Mouse (Mus musculus): ENCODE data around the gene Ftl1. TPM values are rescaled to one million over a fixed set of nuclear protein-coding genes. Genes with fewer than 3 reads are reported as not detected.
"Not testable (repeated sequence)": the region's sequence is repeated elsewhere in the genome, so short reads cannot be mapped to it uniquely, and the experiment has no call there.

Gene Ftl1
- total RNA-seq, 1 experiment from 2014 or later: 650 TPM

DNA sequence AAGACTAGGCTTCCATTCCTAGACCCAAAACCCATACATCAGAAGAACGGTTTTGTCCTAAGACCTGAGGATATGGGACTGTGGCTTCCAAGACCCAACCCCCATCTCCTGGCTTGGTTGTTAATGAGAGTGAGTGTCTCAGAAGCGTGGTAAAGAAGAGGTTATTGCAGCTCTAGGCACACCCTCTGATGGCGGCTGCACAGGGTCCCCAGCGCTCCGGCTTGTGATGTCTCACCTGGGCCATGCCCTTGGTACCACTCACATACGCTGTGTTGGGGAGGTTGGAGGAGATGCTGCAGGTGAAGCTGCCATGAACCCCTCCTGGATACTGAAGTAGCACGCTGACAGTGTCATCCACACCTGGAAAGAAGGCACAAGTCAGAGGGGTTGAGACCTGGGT, 19.1 kb upstream of the Ftl1 start:
- no peak for ATAC-seq (replicated peaks; ENCODE audit: low read depth, poor library complexity, severe bottlenecking)

DNA sequence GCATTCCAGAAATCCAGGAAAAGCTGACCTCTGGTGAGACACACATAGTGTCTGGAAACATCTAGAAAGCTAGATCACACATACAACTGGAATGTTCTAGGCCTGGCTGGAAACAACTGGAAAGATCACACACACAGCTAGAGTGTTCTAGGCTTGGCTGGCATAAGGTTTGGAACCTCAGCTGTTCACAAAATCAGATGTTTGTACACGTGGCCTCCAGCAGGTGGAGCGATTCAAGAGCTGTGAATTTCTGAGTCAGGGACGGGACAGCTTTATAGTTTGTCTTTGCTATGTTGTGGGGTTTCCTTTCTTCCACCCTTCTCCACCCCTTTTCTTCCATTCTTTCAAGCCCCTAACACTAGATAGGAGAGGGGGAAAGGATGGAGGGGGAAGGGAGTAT, 17.3 kb upstream of the Ftl1 start:
- peak; percentile 71; the same call in 1 of the 2 replicates for ATAC-seq (replicated peaks; ENCODE audit: low read depth, poor library complexity, severe bottlenecking)

GRCm38 (mm10) chr7:45476453-45476852, 16.8 kb upstream of the Ftl1 start:
- ATAC-seq (replicated peaks; ENCODE audit: low read depth, poor library complexity, severe bottlenecking): no peak

DNA sequence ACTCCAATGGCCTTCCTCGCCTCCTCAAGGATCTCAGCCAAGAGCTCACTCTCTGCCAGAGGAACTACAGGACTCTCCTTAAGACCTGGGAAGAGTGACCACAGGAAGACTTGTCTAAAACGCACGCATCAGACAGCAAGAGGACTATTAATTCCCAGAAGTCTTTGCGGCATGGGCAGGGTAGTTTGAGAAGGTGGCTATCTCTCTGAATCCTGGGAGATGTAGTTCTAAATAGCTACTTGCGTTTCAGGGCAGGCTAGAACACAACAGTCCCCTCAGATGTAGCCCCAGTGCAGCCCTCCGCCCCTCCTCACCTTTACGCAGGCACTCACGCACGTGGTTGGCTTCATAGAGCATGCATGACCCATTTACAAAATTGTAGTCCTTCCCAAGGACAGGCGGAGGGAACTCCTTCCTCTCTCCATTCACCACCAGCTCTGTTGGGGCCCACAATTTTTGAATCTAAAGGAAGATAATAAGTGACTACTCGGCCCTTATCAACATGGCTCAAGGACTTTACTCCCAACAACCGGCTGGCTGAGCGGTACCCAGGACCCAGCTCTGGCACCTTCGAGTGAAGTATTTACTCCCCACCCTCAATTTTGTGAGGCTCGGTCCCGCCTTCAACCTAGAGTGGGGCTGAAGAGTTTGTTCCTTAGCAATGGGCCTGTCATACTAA, 15.7 kb upstream of the Ftl1 start:
- no peak for ATAC-seq (replicated peaks; ENCODE audit: low read depth, poor library complexity, severe bottlenecking)

DNA sequence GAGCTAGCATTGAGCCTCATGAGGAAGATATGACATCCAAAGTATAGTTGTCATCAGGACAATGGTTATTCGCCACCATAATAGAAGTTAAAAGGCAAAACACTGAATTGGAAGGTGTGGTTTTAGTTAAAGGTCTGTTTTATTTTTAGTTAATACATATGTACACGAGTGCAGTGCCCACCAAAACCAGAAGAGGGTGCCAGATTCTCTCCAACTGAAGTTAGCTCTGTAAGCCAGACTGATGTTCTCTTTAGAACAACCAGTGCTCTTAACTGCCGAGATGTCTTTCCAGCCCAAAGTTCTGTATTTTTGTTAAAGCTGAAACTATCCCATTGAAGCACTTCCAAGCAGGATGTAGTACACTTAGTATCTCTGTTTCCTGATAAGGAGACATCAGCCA, 11.2 kb upstream of the Ftl1 start:
- peak; percentile 63 for ATAC-seq (replicated peaks; ENCODE audit: low read depth, poor library complexity, severe bottlenecking)

- ATAC-seq (replicated peaks; ENCODE audit: low read depth, poor library complexity, severe bottlenecking): no peak
These were observed 7.5 kb upstream of the Ftl1 start for GRCm38 (mm10) chr7:45467090-45467670.

DNA sequence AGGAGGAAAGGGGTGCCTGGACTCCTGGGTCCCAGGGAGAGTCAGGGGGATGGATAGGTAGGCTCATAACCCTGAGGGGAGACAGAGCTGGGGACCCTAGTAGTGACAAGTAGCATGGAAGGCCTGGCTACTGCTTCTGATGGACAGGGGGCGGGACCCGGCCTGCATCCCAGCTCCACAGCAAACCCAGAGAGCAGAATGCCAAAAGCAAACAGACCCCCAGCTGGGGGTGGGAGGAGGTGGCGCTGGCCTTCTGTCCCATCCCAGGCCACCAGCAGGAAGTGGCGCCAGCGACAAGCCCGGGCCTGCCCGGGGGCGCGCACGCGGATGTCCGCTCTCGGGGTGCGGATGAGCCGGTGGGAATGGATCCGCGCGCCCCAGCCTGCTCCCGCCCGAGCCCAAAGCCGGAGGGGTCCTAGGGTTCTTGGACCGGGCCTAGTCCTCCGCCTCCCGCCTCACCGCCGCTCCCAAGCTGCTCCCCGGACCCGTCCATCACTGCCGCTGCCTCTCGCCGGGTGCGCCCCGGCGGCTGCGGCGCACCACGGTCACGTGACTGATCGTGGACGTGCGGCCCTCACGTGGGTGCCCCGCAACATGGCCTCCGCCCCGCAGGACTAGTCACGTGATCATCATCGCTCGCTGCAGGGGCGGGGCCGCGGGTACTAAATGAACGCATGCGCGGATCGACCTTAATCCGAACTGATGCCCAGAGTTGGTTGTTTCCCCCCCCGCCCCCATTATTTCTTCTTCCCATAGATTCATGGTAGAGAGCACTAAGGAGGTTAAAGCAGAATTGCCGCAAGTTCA, 6.8 kb upstream of the Ftl1 start, which contains the start of gene Bax:
TSS of gene Bax (minus strand) at position 616 of the 807 bp plus-strand sequence.
- peak; percentile 82 for ATAC-seq (replicated peaks; ENCODE audit: low read depth, poor library complexity, severe bottlenecking)

DNA sequence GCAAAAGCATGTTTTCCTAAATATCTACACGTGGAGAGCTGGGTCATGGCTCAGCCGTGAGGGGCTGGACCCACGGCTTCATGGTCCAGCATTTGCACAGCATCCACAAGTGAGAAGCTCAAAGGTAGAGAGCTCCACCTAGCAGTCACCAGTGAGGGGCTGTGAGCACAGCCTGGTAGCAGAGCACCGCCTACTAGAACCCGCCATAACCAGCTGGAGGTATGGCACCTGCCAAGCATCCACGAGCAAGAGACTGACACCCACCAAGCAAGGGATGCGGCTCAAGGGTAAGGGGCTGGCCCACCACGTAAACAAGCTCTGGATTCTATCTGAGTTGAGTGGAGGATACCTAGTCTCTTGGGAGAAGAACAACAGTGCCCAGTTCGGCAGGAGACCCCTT, 5.9 kb upstream of the Ftl1 start:
- ATAC-seq (replicated peaks; ENCODE audit: low read depth, poor library complexity, severe bottlenecking): no peak

- ATAC-seq (replicated peaks; ENCODE audit: low read depth, poor library complexity, severe bottlenecking): no peak
These were observed 5.4 kb upstream of the Ftl1 start for GRCm38 (mm10) chr7:45465112-45465511.

DNA sequence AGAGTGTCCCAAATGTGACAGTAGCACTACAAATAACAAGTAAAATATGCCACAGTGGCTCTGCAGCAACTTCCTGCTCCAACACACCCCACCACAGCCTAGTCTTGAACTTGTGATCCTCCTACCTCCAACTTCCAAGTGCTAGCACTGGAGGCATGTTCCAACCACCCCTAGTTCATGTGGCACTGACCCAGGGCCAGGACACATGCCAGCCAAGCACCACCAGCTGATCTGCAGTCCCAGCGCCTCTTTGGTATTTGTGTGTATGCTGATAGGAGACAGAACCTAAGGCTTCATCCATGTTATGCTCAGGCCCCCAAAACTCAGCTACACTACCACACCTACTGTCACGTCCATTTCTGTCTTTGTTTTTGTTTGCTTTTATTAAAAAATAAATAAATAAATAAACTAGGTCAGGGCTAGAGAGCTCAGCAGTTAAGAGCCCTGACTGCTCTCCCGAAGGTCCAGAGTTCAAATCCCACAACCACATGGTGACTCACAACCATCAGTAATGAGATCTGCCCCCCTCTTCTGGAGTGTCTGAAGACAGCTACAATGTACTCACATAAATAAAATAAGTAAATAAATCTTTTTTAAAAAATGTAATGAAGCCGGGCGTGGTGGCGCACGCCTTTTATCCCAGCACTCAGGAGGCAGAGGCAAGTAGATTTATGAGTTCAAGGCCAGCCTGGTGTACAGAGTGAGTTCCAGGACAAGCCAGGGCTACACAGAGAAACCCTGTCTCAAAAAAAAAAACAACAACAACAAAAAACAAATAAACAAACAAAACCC, 4.5 kb upstream of the Ftl1 start:
- ATAC-seq (replicated peaks; ENCODE audit: low read depth, poor library complexity, severe bottlenecking): no peak

- ATAC-seq (replicated peaks; ENCODE audit: low read depth, poor library complexity, severe bottlenecking): not testable (repeated sequence)
These were observed 3.2 kb upstream of the Ftl1 start for GRCm38 (mm10) chr7:45462868-45463267.

DNA sequence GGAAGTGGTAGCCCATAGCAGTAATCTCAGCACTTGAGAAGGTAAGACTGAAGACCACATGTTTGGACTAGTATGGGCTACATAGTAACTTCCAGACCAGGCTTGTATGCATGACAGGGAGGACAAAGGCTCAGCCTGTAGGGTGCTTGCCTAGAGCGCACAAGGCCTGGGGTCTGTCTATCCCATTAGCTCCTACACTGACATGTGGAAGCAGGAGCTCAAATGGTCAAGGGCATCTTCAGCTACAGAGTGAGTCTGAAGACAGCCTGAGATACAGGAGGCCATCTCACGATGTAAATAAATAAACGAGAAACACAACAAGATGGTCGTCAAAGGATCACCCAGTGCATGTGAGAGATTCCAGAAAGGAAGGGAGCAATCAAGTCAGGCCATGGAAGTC, 2.6 kb upstream of the Ftl1 start:
- no peak for ATAC-seq (replicated peaks; ENCODE audit: low read depth, poor library complexity, severe bottlenecking)

DNA sequence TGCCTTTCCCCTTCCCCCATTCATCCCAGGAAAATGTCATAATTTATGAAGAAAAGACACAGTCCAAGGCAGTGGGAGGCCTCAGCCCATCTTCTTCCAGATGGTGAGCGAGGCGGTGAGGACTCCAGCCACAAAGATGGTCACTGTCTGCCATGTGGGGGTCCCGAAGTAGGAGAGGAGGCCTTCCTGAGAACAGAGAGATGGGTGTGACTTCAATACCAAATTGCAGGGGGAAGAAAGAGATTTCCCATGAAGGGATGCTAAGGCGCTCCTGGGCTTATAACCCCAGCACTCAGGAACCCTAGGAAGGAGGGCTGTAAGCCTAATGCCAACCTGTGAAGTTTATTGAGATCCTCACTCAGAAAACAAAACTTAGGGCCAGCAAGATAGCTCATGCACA, 2.1 kb upstream of the Ftl1 start:
- ATAC-seq (replicated peaks; ENCODE audit: low read depth, poor library complexity, severe bottlenecking): no peak

GRCm38 (mm10) chr7:45461326-45461725, 1.6 kb upstream of the Ftl1 start:
- ATAC-seq (replicated peaks; ENCODE audit: low read depth, poor library complexity, severe bottlenecking): no peak

GRCm38 (mm10) chr7:45460860-45461314, 1.2 kb upstream of the Ftl1 start:
- ATAC-seq (replicated peaks; ENCODE audit: low read depth, poor library complexity, severe bottlenecking): peak; percentile 70

DNA sequence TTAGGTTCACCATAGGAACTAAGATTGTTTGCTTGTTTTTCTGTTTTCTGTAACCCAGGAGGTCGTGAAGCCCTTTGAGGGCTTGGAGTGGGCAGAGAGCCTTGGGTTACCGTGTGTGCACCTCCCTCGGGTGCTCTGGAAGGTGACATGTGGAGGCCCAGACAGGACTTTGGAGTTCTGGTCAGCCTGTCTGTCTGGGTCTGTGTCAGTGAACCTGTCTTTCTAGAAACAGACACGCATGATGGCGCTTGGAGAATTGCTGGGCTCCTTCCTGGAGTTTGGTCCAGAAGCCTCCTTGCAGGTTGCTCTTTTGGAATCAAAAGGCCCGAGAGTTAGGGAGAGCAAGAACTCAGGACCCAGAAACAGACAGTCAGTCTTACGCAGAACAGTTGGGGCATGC, 693 bp upstream of the Ftl1 start:
- no peak for ATAC-seq (replicated peaks; ENCODE audit: low read depth, poor library complexity, severe bottlenecking)

- ATAC-seq (replicated peaks; ENCODE audit: low read depth, poor library complexity, severe bottlenecking): 0 out of 2 replicates have a peak, but pooled peaks have one; percentile 9
These were observed 728 bp downstream of the Ftl1 start for GRCm38 (mm10) chr7:45458748-45459563.

GRCm38 (mm10) chr7:45457204-45458060, 2.3 kb downstream of the Ftl1 start:
- ATAC-seq (replicated peaks; ENCODE audit: low read depth, poor library complexity, severe bottlenecking): peak; percentile 22

All from common myeloid progenitor, adult 5-6 weeks (primary cell).